Mouse (Mus musculus): ENCODE data around the gene Trpm7. TPM values are rescaled to one million over a fixed set of nuclear protein-coding genes. Genes with fewer than 3 reads are reported as not detected.

Trpm7 gene
- total and polyA plus RNA-seq, 2 experiments from 2014 or later = 25.3 to 28.8 TPM

DNA sequence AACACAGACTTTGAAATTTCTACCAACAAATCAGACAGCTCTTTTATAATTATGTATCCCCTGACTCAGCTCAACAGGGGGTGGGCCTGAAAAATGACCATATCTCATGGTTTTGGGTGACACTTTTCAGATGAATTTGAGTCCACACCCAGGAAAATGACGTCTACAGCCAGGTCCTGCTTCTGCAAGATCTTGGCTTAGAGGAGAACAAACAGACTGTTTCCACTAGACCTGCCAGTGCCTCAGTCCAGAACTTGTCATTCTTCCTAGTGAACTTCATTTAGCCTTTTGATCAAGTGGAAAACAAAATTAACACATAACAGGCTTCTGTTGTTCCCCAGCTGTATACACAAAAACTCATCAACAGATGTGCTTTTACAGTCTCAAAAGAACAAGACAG lies 99.6 kb downstream of the Trpm7 start:
- no peaks in the 10 kb centered on the region for H3K27me3 ChIP-seq (ENCODE audit: insufficient read depth, low read length)
- H3K36me3 ChIP-seq (ENCODE audit: insufficient read depth, low read length) = no peaks in the 10 kb centered on the region
- no peak overlapping the region for H3K4me2 ChIP-seq (ENCODE audit: low read depth, low read length)
- no peaks in the 10 kb centered on the region for H3K9me3 ChIP-seq (ENCODE audit: low read length)
- no peak for DNase-seq (ENCODE audit: low spot score)
- no peak overlapping the region for H3K9ac ChIP-seq (replicated peaks; ENCODE audit: low read length)
- TF ChIP-seq CTCF (IDR thresholded peaks at IDR 0.05; ENCODE audit: low read depth) = no peak
- ATAC-seq = no peak
- no peaks in the 10 kb centered on the region for H3K4me1 ChIP-seq (ENCODE audit: insufficient read depth, low read length)
- no peak overlapping the region for H3K4me3 ChIP-seq (ENCODE audit: low read length)
- WGBS = 50% methylated on average over 1 of the region's 1 CpGs
- no peak overlapping the region for H3K27ac ChIP-seq

DNA sequence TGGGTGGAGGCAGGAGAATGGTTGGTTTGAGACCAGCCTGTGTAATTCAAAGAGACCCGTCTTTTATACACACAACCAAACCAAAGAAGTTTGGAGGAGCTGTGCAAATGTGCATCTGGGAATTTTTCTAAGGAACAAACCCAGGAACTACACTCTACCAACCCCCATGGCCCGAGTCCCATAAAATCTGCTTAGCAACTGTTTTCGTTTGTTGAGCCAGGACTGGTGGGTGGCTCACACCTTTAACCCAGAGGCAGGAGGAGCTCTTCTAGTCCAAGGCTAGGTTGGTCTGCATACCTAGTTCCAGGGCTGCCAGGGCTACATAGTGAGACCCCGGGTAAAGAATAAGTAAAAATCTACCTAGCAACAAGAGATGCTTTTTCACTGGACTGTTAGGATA lies 100.1 kb downstream of the Trpm7 start:
- Histone ChIP-seq H3K9me3 (ENCODE audit: low read length) (no peaks in the 10 kb centered on the region), H3K36me3 (ENCODE audit: insufficient read depth, low read length) (no peaks in the 10 kb centered on the region), H3K27me3 (ENCODE audit: insufficient read depth, low read length) (no peaks in the 10 kb centered on the region), H3K27ac (no peak overlapping the region), H3K4me2 (ENCODE audit: low read depth, low read length) (no peak overlapping the region), H3K9ac (replicated peaks; ENCODE audit: low read length) (no peak overlapping the region), H3K4me3 (ENCODE audit: low read length) (no peak overlapping the region), H3K4me1 (ENCODE audit: insufficient read depth, low read length) (no peaks in the 10 kb centered on the region)
- no peak for ATAC-seq
- WGBS = 74% methylated on average over 4 of the region's 4 CpGs
- no peak for TF ChIP-seq CTCF (IDR thresholded peaks at IDR 0.05; ENCODE audit: low read depth)
- no peak for DNase-seq (ENCODE audit: low spot score)

DNA sequence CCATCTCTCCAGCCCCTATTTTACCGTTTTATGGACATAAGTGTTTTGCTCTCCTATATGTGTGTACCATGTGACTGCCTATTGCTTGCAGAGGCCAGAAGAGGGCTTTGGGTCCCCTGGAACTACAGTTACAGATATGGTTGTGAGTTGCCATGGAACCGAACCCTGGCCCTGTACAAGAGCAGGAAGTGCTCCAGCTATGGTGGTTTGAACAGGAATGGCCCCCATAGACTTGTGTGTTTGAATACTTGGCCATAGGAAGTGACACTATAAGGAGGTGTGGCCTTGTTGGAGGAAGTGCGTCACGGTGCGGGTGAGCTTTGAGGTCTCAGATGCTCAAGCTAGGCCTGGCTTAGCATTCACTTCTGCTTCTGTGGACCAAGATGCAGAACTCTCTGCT lies 103.8 kb downstream of the Trpm7 start:
- no peak overlapping the region for H3K9ac ChIP-seq (replicated peaks; ENCODE audit: low read length)
- H3K4me3 ChIP-seq (ENCODE audit: low read length) = no peak overlapping the region
- no peaks in the 10 kb centered on the region for H3K27me3 ChIP-seq (ENCODE audit: insufficient read depth, low read length)
- DNase-seq (ENCODE audit: low spot score) = no peak
- no peaks in the 10 kb centered on the region for H3K4me1 ChIP-seq (ENCODE audit: insufficient read depth, low read length)
- no peak overlapping the region for H3K27ac ChIP-seq
- no peaks in the 10 kb centered on the region for H3K9me3 ChIP-seq (ENCODE audit: low read length)
- WGBS = 92% methylated on average over 5 of the region's 5 CpGs
- TF ChIP-seq CTCF (IDR thresholded peaks at IDR 0.05; ENCODE audit: low read depth) = no peak
- H3K4me2 ChIP-seq (ENCODE audit: low read depth, low read length) = no peak overlapping the region
- H3K36me3 ChIP-seq (ENCODE audit: insufficient read depth, low read length) = no peaks in the 10 kb centered on the region
- no peak for ATAC-seq

DNA sequence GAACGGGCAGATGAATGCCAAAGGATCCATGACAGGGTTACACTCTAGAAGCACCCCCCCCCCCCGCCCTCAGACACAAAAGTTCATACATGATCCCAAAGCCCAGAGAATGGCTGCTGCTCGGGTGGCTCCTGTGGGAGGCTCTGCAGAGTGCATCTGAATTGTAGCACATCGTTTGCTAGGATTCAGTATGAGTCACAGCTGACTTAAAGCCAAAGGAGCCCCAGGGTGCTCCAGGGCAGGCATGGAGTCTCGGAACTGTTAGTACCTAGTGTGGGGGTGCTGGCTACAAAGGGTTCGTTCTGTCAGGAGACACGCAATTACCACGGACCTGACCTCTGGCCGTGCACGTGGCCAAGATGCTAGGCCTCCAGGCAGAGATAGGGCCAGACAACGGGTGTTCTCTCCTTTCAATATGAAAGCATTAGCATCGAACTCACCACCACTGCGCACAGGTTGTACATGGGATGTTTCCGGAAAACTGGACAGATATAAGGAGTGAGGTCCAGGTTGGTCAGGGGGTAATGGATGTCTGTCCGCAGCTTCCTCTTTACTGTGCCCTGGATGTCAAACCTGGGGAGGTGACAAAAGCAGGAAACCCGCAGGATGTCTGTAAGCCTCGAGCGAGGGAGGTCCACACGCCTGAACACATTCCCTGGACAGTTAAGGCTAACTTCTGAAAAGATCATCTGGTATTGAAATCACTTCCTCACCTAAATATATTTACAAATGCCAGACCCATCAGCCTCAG lies 106.4 kb downstream of the Trpm7 start:
- DNase-seq (ENCODE audit: low spot score) (no peak), ATAC-seq (no peak)
- no peak overlapping the region for H3K27ac ChIP-seq
- no peaks in the 10 kb centered on the region for H3K36me3 ChIP-seq (ENCODE audit: insufficient read depth, low read length)
- no peak overlapping the region for H3K4me3 ChIP-seq (ENCODE audit: low read length)
- no peaks in the 10 kb centered on the region for H3K9me3 ChIP-seq (ENCODE audit: low read length)
- 75% methylated on average over 19 of the region's 19 CpGs for WGBS
- no peaks in the 10 kb centered on the region for H3K27me3 ChIP-seq (ENCODE audit: insufficient read depth, low read length)
- no peaks in the 10 kb centered on the region for H3K4me1 ChIP-seq (ENCODE audit: insufficient read depth, low read length)
- no peak overlapping the region for H3K9ac ChIP-seq (replicated peaks; ENCODE audit: low read length)
- no peak overlapping the region for H3K4me2 ChIP-seq (ENCODE audit: low read depth, low read length)
- no peak for TF ChIP-seq CTCF (IDR thresholded peaks at IDR 0.05; ENCODE audit: low read depth)

DNA sequence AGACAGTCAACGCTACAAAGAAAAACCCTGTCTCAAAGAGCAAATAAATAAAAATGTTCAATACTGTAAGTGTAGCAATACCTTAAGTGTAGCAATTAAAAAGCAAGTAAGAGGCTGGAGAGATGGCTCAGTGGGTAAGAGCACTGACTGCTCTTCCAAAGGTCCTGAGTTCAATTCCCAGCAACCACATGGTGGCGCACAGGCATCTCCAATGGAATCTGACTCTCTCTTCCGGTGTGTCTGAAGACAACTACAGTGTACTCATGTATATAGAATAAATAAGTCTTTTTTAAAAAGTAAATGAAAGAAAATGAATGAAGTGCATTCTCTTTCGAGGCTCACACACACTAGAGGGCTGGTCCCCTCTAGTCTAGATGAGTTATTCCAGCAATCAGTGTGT lies 107.8 kb downstream of the Trpm7 start:
- Histone ChIP-seq H3K4me3 (ENCODE audit: low read length) (no peak overlapping the region), H3K4me1 (ENCODE audit: insufficient read depth, low read length) (no peaks in the 10 kb centered on the region), H3K36me3 (ENCODE audit: insufficient read depth, low read length) (no peaks in the 10 kb centered on the region), H3K27me3 (ENCODE audit: insufficient read depth, low read length) (no peaks in the 10 kb centered on the region), H3K9me3 (ENCODE audit: low read length) (no peaks in the 10 kb centered on the region), H3K4me2 (ENCODE audit: low read depth, low read length) (no peak overlapping the region), H3K9ac (replicated peaks; ENCODE audit: low read length) (no peak overlapping the region), H3K27ac (no peak overlapping the region)
- WGBS = 75% methylated on average over 4 of the region's 4 CpGs
- TF ChIP-seq CTCF (IDR thresholded peaks at IDR 0.05; ENCODE audit: low read depth) = no peak
- no peak for DNase-seq (ENCODE audit: low spot score)
- ATAC-seq = no peak

DNA sequence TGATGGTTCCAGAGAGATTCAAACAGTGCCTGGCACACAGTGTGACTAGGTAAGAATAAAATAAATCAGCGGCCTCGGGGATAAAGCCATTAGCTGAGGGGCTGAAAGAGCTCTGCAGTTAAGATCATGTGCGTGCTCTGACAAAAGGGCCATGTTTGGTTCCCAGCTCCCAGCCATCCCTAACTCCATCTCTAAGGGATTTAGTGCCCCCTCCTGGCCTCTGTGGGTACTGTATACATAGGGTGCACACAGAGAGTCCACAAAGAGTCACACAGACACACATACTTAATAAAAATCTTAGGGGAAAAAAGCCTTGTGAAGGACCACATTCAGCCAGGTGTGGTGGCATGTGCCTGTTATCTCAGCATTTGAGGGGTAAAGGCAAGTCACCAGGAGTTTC lies 108.4 kb downstream of the Trpm7 start:
- no peak overlapping the region for H3K4me2 ChIP-seq (ENCODE audit: low read depth, low read length)
- H3K36me3 ChIP-seq (ENCODE audit: insufficient read depth, low read length) = peaks cover 2% of the 10 kb centered on the region; the same call in 1 of the 2 replicates
- 98% methylated on average over 3 of the region's 3 CpGs for WGBS
- TF ChIP-seq CTCF (IDR thresholded peaks at IDR 0.05; ENCODE audit: low read depth) = 0 out of 2 replicates have a peak, but pooled peaks have one; percentile 4
- no peak overlapping the region for H3K9ac ChIP-seq (replicated peaks; ENCODE audit: low read length)
- DNase-seq (ENCODE audit: low spot score) (no peak), ATAC-seq (no peak)
- H3K9me3 ChIP-seq (ENCODE audit: low read length) = no peaks in the 10 kb centered on the region
- H3K4me1 ChIP-seq (ENCODE audit: insufficient read depth, low read length) = no peaks in the 10 kb centered on the region
- no peak overlapping the region for H3K4me3 ChIP-seq (ENCODE audit: low read length)
- no peak overlapping the region for H3K27ac ChIP-seq
- H3K27me3 ChIP-seq (ENCODE audit: insufficient read depth, low read length) = no peaks in the 10 kb centered on the region

GRCm38 (mm10) chr2:126765867-126766582 lies 110.0 kb downstream of the Trpm7 start:
- Histone ChIP-seq H3K4me3 (ENCODE audit: low read length) (no peak overlapping the region), H3K4me1 (ENCODE audit: insufficient read depth, low read length) (no peaks in the 10 kb centered on the region), H3K27me3 (ENCODE audit: insufficient read depth, low read length) (no peaks in the 10 kb centered on the region), H3K36me3 (ENCODE audit: insufficient read depth, low read length) (peaks cover 15% of the 10 kb centered on the region; the same call in 1 of the 2 replicates), H3K9me3 (ENCODE audit: low read length) (no peaks in the 10 kb centered on the region), H3K27ac (no peak overlapping the region), H3K9ac (replicated peaks; ENCODE audit: low read length) (no peak overlapping the region), H3K4me2 (ENCODE audit: low read depth, low read length) (no peak overlapping the region)
- 30% methylated on average over 11 of the region's 11 CpGs for WGBS
- no peak for TF ChIP-seq CTCF (IDR thresholded peaks at IDR 0.05; ENCODE audit: low read depth)
- DNase-seq (ENCODE audit: low spot score) = peak; percentile 11
- ATAC-seq = peak; percentile 78
